Mouse (Mus musculus) left cerebral cortex, adult 2 months (tissue): ENCODE results near the gene Slc5a5. TPM values are rescaled to one million over a fixed set of nuclear protein-coding genes. Genes with fewer than 3 reads are reported as not detected.

Experiments
- DNase-seq, 2 experiments: peaks; one replicate each; pipeline ENCODE4 v3.0.0; 2021 to 2022; ENCODE audit warnings: low spot score in 2 of 2, mixed read lengths in 1 of 2; ENCODE audit errors: extremely low spot score in 1 of 2
- H3K27ac ChIP-seq: fragments of 200-600 bp; 2 replicates; pipeline ENCODE4 v1.8.1; 2022
- H3K4me3 ChIP-seq: fragments of 200-600 bp; 2 replicates; pipeline ENCODE4 v1.8.1; 2022
- CTCF ChIP-seq: fragments of 200-600 bp; IDR thresholded peaks from 2 replicates; pipeline ENCODE4 v1.8.1; 2022; ENCODE audit warnings: antibody characterized with exemption, mild to moderate bottlenecking, moderate library complexity
- intact Hi-C: fragments of 180-260 bp; cut with DNase I; formaldehyde crosslinking; loops from one replicate; pipeline ENCODE4 v1.15.1; 2025
- long read RNA-seq, 2 experiments: library from polyadenylated mRNA; stranded (forward); transcript quantifications; one replicate each; pipeline ENCODE4 v2.0.0; 2021; ENCODE audit warnings: borderline mapping rate in 2 of 2
- total RNA-seq, 2 experiments: library from RNA; stranded (reverse); gene quantifications; 2 replicates each; pipeline ENCODE4 v1.2.3; 2021

Gene Slc5a5
- 10 to 100 TPM in 1 of 2 experiments, 1 to 10 TPM in 1; 9.9 to 10.3 TPM for total RNA-seq
- long read RNA-seq, experiment 1, transcript Slc5a5-201 (15 exons, 2,928 nt): major isoform, 9 of 20 reads
- long read RNA-seq, experiment 1, partial matches to known transcripts: 10 of 20 reads
- long read RNA-seq, experiment 1, other reads (novel, unspliced or antisense): 1 of 20 reads
- long read RNA-seq, experiment 2, transcript Slc5a5-201 (15 exons, 2,928 nt): major isoform, 6 of 20 reads
- long read RNA-seq, experiment 2, partial matches to known transcripts: 11 of 20 reads
- long read RNA-seq, experiment 2, other reads (novel, unspliced or antisense): 3 of 20 reads

GRCm38 (mm10) chr8:70892022-70892895 lies at the start of gene Slc5a5:
Gene Slc5a5, minus strand, starts transcription at chr8:70892757.
- H3K27ac ChIP-seq: no peak within 1 kb of the TSS
- TF ChIP-seq CTCF: no peak
- 0 out of 2 replicates have a peak within 1 kb of the TSS, but pooled peaks have one; percentile 7 for H3K4me3 ChIP-seq
- intact Hi-C loops: loop anchor here (10.0 kb wide), 1 partner anchor 573 kb away; the partner anchor contains the start of genes Abhd8, Dda1 and Mrpl34
- no peak for DNase-seq

- H3K4me3 ChIP-seq: no peak overlapping the region
- DNase-seq: no peak
- no peak overlapping the region for H3K27ac ChIP-seq
- intact Hi-C loops: no loop called here
- no peak; the same call in none of the 2 replicates for TF ChIP-seq CTCF
Observed at GRCm38 (mm10) chr8:70941478-70941877, 48.9 kb upstream of the Slc5a5 start.

GRCm38 (mm10) chr8:70937200-70937599 lies 44.6 kb upstream of the Slc5a5 start:
- intact Hi-C loops: no loop called here
- no peak for DNase-seq
- no peak overlapping the region for H3K27ac ChIP-seq

GRCm38 (mm10) chr8:70934786-70935185 lies 42.2 kb upstream of the Slc5a5 start:
- intact Hi-C loops: no loop called here
- no peak overlapping the region for H3K27ac ChIP-seq
- no peak for DNase-seq
- TF ChIP-seq CTCF: no peak
- H3K4me3 ChIP-seq: no peak overlapping the region

More at GRCm38 (mm10) chr8:70937200-70937599, 44.6 kb upstream of the Slc5a5 start:
- no peak overlapping the region for H3K4me3 ChIP-seq
- TF ChIP-seq CTCF: no peak

- TF ChIP-seq CTCF: no peak
- no peak overlapping the region for H3K27ac ChIP-seq
- DNase-seq: no peak
- no peak overlapping the region for H3K4me3 ChIP-seq
- intact Hi-C loops: no loop called here
Observed at GRCm38 (mm10) chr8:70933036-70933435, 40.5 kb upstream of the Slc5a5 start.

- Histone ChIP-seq H3K4me3 (no peak overlapping the region), H3K27ac (no peak overlapping the region)
- intact Hi-C loops: no loop called here
- DNase-seq: no peak
- no peak for TF ChIP-seq CTCF
Observed at GRCm38 (mm10) chr8:70931731-70932130, 39.2 kb upstream of the Slc5a5 start.

GRCm38 (mm10) chr8:70928778-70929322 lies 36.3 kb upstream of the Slc5a5 start:
- intact Hi-C loops: no loop called here
- TF ChIP-seq CTCF: no peak
- Histone ChIP-seq H3K27ac (no peak overlapping the region), H3K4me3 (no peak overlapping the region)
- no peak for DNase-seq

GRCm38 (mm10) chr8:70928096-70928495 lies 35.5 kb upstream of the Slc5a5 start:
- Histone ChIP-seq H3K4me3 (no peak overlapping the region), H3K27ac (no peak overlapping the region)
- intact Hi-C loops: no loop called here
- no peak for DNase-seq
- TF ChIP-seq CTCF: no peak

GRCm38 (mm10) chr8:70926396-70926795 lies 33.8 kb upstream of the Slc5a5 start:
- intact Hi-C loops: no loop called here
- Histone ChIP-seq H3K27ac (no peak overlapping the region), H3K4me3 (no peak overlapping the region)
- no peak for TF ChIP-seq CTCF
- DNase-seq: no peak

- H3K27ac ChIP-seq: no peak overlapping the region
- no peak for DNase-seq
- no peak overlapping the region for H3K4me3 ChIP-seq
- TF ChIP-seq CTCF: no peak
- intact Hi-C loops: no loop called here
Observed at GRCm38 (mm10) chr8:70925754-70926153, 33.2 kb upstream of the Slc5a5 start.

GRCm38 (mm10) chr8:70924151-70924550 lies 31.6 kb upstream of the Slc5a5 start:
- no peak for DNase-seq
- intact Hi-C loops: no loop called here
- Histone ChIP-seq H3K4me3 (no peak overlapping the region), H3K27ac (no peak overlapping the region)
- TF ChIP-seq CTCF: no peak
